Mouse (Mus musculus): ENCODE measurements around the gene Josd2. TPM values are rescaled to one million over a fixed set of nuclear protein-coding genes. Genes with fewer than 3 reads are reported as not detected.

The Josd2 gene
- polyA plus RNA-seq, 1 experiment from 2014 or later: 63.1 TPM

- ATAC-seq: no peak
- 79% methylated on average over 16 of the region's 16 CpGs for WGBS (ENCODE audit: insufficient replicate concordance)
- peak; percentile 35 for DNase-seq
- Histone ChIP-seq H3K4me3 (ENCODE audit: low read depth, low read length) (peak overlapping the region; percentile 83), H3K9ac (replicated peaks) (peak overlapping the region; percentile 27), H3K27ac (ENCODE audit: low read depth) (peak overlapping the region; percentile 64), H3K36me3 (replicated peaks; ENCODE audit: insufficient read depth, low read length) (peaks cover 5% of the 10 kb centered on the region), H3K27me3 (ENCODE audit: insufficient read depth, low read length) (peaks cover 7% of the 10 kb centered on the region; the same call in 1 of the 2 replicates), H3K4me1 (ENCODE audit: insufficient read depth) (peaks cover 41% of the 10 kb centered on the region), H3K4me2 (ENCODE audit: low read depth, low read length) (peak overlapping the region; percentile 89), H3K9me3 (ENCODE audit: low read length) (no peaks in the 10 kb centered on the region)
- TF ChIP-seq CTCF (IDR thresholded peaks at IDR 0.05; ENCODE audit: low read depth) (no peak), EP300 (IDR thresholded peaks at IDR 0.05; ENCODE audit: low read depth) (no peak)
These were observed 2.2 kb downstream of the Josd2 start for GRCm38 (mm10) chr7:44469677-44470675.

GRCm38 (mm10) chr7:44470696-44471612 lies 3.2 kb downstream of the Josd2 start:
- H3K9me3 ChIP-seq (ENCODE audit: low read length): no peaks in the 10 kb centered on the region
- H3K36me3 ChIP-seq (replicated peaks; ENCODE audit: insufficient read depth, low read length): peaks cover 5% of the 10 kb centered on the region
- peak overlapping the region; percentile 8; the same call in 1 of the 2 replicates for H3K27ac ChIP-seq (ENCODE audit: low read depth)
- H3K4me3 ChIP-seq (ENCODE audit: low read depth, low read length): no peak overlapping the region
- H3K27me3 ChIP-seq (ENCODE audit: insufficient read depth, low read length): peaks cover 15% of the 10 kb centered on the region
- peak; percentile 16 for DNase-seq
- peak overlapping the region; percentile 89 for H3K4me2 ChIP-seq (ENCODE audit: low read depth, low read length)
- TF ChIP-seq EP300 (IDR thresholded peaks at IDR 0.05; ENCODE audit: low read depth) (no peak), CTCF (IDR thresholded peaks at IDR 0.05; ENCODE audit: low read depth) (no peak)
- 78% methylated on average over 16 of the region's 16 CpGs for WGBS (ENCODE audit: insufficient replicate concordance)
- H3K4me1 ChIP-seq (ENCODE audit: insufficient read depth): peaks cover 39% of the 10 kb centered on the region
- no peak for ATAC-seq
- H3K9ac ChIP-seq (replicated peaks): no peak overlapping the region

- WGBS (ENCODE audit: insufficient replicate concordance): 54% methylated on average over 6 of the region's 6 CpGs
- DNase-seq (peak; percentile 16), ATAC-seq (no peak)
- Histone ChIP-seq H3K9ac (replicated peaks) (no peak overlapping the region), H3K27me3 (ENCODE audit: insufficient read depth, low read length) (peaks cover 25% of the 10 kb centered on the region), H3K27ac (ENCODE audit: low read depth) (no peak overlapping the region), H3K4me1 (ENCODE audit: insufficient read depth) (peaks cover 35% of the 10 kb centered on the region), H3K4me3 (ENCODE audit: low read depth, low read length) (no peak overlapping the region), H3K9me3 (ENCODE audit: low read length) (no peaks in the 10 kb centered on the region), H3K36me3 (replicated peaks; ENCODE audit: insufficient read depth, low read length) (peaks cover 5% of the 10 kb centered on the region), H3K4me2 (ENCODE audit: low read depth, low read length) (no peak overlapping the region)
- TF ChIP-seq EP300 (IDR thresholded peaks at IDR 0.05; ENCODE audit: low read depth): no peak
- no peak for TF ChIP-seq CTCF (IDR thresholded peaks at IDR 0.05; ENCODE audit: low read depth)
These were observed 4.2 kb downstream of the Josd2 start for GRCm38 (mm10) chr7:44471880-44472557.

GRCm38 (mm10) chr7:44472558-44472885 lies 4.7 kb downstream of the Josd2 start:
- Histone ChIP-seq H3K27ac (ENCODE audit: low read depth) (no peak overlapping the region), H3K9ac (replicated peaks) (no peak overlapping the region), H3K36me3 (replicated peaks; ENCODE audit: insufficient read depth, low read length) (peaks cover 5% of the 10 kb centered on the region), H3K9me3 (ENCODE audit: low read length) (no peaks in the 10 kb centered on the region), H3K4me1 (ENCODE audit: insufficient read depth) (peaks cover 32% of the 10 kb centered on the region), H3K4me3 (ENCODE audit: low read depth, low read length) (no peak overlapping the region), H3K4me2 (ENCODE audit: low read depth, low read length) (no peak overlapping the region), H3K27me3 (ENCODE audit: insufficient read depth, low read length) (peaks cover 30% of the 10 kb centered on the region)
- WGBS (ENCODE audit: insufficient replicate concordance): 54% methylated on average over 1 of the region's 1 CpGs
- no peak for ATAC-seq
- DNase-seq: no peak
- TF ChIP-seq CTCF (IDR thresholded peaks at IDR 0.05; ENCODE audit: low read depth) (no peak), EP300 (IDR thresholded peaks at IDR 0.05; ENCODE audit: low read depth) (no peak)

GRCm38 (mm10) chr7:44472961-44473646 lies 5.3 kb downstream of the Josd2 start:
- Histone ChIP-seq H3K9me3 (ENCODE audit: low read length) (no peaks in the 10 kb centered on the region), H3K27ac (ENCODE audit: low read depth) (0 out of 2 replicates have a peak overlapping the region, but pooled peaks have one; percentile 5), H3K36me3 (replicated peaks; ENCODE audit: insufficient read depth, low read length) (peaks cover 5% of the 10 kb centered on the region), H3K4me2 (ENCODE audit: low read depth, low read length) (no peak overlapping the region), H3K4me1 (ENCODE audit: insufficient read depth) (peaks cover 32% of the 10 kb centered on the region), H3K27me3 (ENCODE audit: insufficient read depth, low read length) (peaks cover 36% of the 10 kb centered on the region), H3K4me3 (ENCODE audit: low read depth, low read length) (no peak overlapping the region), H3K9ac (replicated peaks) (no peak overlapping the region; the same call in 1 of the 2 replicates)
- DNase-seq: peak; percentile 19
- ATAC-seq: peak; percentile 55
- TF ChIP-seq EP300 (IDR thresholded peaks at IDR 0.05; ENCODE audit: low read depth) (no peak), CTCF (IDR thresholded peaks at IDR 0.05; ENCODE audit: low read depth) (no peak)
- WGBS (ENCODE audit: insufficient replicate concordance): 38% methylated on average over 9 of the region's 9 CpGs
